Mouse (Mus musculus) left cerebral cortex, adult 11 months (tissue): Measurements from ENCODE around the gene Slc16a2.
"Not testable (repeated sequence)": the region's sequence is repeated elsewhere in the genome, so short reads cannot be mapped to it uniquely, and the experiment has no call there.

ENCODE experiments used
- DNase-seq: peaks from one replicate; pipeline ENCODE4 v3.0.0; 2022; ENCODE audit warnings: low spot score

Slc16a2 gene

DNA sequence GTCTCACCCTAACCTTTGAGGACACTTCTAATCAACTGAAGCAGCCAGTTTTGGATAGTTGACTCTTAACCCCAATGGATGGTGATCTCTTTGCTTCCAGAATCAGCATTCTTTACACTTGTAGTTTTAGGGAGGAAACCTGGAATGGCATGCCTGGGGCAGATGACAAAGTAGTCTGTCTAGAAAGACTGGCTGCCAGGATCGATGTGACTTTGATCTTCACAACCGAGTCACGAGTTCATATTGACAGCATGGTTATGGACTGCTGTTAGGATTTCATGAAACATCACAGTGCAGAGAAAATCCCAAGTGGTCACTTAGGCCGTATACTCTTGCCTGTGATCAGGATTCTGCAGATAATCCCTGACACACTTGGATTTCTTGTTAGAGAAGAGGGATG lies 88.7 kb downstream of the Slc16a2 start:
- no peak for DNase-seq

DNA sequence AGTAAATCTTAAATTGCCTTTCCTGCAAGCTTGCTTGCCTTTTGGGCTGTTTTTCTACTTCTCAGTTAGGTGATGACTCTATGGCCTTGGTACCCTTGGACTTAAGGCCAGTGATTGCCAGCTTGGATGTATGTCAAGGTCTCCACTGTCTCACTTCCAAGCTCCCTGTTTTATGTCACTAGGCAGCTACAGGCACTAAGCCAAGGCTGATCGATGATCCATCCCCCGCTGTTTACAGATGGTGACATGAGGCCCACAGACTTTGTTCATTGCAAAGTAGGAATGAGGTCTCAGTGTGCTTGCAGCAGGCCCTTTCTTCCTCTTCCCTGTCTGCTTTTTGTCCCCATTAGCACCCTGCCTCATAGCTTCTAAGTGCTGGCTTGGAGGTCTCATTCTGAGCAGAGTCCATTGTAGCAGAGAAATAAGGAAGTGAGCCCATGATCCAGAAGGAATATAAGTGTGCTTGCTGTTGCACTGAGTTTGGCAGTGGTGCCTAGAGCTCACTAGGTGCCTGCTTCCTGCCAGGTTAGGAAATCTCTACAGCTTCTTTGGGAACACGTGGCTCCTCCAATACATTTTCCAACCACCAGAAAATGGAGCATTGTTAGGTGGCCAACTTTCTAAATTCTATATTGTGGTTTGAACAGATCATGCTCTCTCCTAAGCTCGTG lies 89.6 kb downstream of the Slc16a2 start:
- DNase-seq = no peak

DNA sequence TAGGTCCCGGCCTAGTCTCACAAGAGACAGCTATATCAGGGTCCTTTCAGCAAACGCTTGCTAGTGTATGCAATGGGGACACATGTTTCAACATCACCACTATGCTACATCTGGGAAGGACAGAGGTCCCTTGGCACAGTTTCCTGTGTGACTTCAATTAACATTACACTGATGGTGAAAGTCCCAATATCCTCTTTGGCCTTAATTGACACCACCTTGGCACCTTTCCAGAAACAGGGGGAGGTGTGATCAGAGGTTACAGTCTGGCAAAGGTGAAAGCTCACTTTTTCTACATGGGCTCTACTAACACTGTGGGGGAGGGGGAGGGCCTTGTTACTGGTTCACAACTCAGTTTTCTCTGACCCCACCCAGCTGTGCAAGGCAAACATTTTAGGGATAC lies 99.3 kb downstream of the Slc16a2 start:
- no peak for DNase-seq

DNA sequence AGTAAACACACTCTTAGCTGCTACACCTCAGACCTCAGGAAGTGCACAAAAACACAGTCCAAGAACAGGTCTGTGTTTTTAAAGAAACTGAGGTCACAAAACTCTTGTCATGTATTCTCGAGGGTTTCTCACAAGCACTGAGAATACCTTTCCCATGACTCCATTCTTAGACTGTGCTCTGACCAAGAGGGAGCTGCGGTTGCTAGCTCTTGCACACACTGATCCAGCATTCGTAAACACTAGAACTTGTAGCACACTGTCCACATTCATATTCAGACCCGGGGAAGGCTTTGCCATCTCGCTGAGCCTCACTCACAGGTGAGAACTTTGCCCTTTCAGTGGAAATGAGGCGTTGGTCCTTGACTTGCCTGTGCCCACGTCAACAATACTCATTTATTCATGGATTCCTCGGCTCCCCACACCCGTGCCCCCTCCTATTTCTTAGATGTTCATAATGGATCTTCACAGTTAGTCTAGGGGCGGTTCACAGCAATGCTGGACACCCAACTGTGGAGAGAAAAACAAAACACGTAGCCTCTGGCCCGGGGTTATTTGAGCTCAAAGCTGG lies 102.1 kb downstream of the Slc16a2 start:
- DNase-seq = no peak

GRCm38 (mm10) chrX:103712922-103713321 lies 108.9 kb downstream of the Slc16a2 start:
- DNase-seq = no peak

- no peak for DNase-seq
These were observed 112.1 kb downstream of the Slc16a2 start for GRCm38 (mm10) chrX:103709671-103710070.

- DNase-seq = no peak
These were observed 113.2 kb downstream of the Slc16a2 start for GRCm38 (mm10) chrX:103708592-103708991.

GRCm38 (mm10) chrX:103704611-103705010 lies 117.2 kb downstream of the Slc16a2 start:
- no peak for DNase-seq

DNA sequence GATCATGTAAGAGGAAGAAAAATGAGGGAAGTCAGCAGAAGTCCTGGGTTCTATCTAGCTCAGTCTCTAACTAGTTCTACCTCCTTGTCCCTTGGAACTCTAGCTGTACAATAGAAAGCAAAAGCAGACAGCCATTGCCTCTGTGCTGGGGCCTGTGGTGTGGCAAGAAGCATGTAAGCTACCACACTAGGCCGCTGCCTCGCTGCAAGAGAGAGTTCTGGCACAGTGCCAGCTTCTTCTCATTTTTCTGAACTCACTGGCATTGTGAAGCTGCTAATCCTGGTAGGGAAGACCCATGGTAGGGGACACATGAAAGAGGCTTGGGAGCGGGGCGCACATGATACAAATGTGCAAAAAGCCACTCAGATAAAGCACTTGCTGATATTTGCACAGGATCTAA lies 117.8 kb downstream of the Slc16a2 start:
- DNase-seq = no peak

DNA sequence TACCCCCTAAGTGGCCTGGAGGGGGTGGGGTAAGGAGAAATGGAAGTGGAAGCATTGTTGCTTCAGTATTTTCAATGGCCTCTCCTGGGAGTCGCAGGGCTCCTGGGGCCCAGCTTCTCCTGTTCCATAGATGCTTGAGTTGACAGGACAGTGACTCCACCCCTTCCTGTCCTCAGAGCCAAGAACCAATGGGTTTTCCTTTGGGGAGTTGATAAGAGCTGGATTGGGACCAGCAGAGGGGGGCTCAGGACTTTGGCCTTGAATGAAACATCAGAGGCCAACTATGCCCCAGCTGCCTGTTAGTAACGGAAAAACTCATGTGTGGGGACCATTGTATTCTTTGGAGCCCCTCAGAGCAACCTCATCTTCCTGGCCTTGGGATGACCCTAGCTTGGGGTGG lies 124.0 kb downstream of the Slc16a2 start:
- DNase-seq = no peak

- peak; percentile 21 for DNase-seq
These were observed 125.7 kb downstream of the Slc16a2 start for GRCm38 (mm10) chrX:103696081-103696519.

- peak; percentile 37 for DNase-seq
These were observed 126.4 kb downstream of the Slc16a2 start for GRCm38 (mm10) chrX:103695165-103695996.

- DNase-seq = no peak
These were observed 127.0 kb downstream of the Slc16a2 start for GRCm38 (mm10) chrX:103694787-103695164.

DNA sequence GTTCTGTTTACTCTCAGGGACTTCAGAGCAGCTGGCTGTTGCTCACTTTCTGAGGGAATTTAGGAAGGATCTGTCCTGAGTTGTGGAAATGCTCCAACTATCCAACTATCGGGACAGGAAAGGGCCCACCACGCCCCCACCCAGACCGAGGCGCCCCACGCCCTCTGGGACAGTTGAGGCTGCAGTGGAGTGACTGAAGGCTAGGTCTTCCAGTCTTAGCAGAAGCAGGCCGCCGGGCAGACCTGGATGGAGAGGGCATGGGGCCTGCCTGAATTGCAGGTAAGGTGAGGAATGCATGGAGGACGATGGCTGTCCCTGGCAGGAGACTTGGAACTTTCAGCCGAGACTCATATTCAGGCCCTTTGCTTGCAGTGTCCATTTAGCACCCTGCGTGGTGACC lies 127.4 kb downstream of the Slc16a2 start:
- no peak for DNase-seq

DNA sequence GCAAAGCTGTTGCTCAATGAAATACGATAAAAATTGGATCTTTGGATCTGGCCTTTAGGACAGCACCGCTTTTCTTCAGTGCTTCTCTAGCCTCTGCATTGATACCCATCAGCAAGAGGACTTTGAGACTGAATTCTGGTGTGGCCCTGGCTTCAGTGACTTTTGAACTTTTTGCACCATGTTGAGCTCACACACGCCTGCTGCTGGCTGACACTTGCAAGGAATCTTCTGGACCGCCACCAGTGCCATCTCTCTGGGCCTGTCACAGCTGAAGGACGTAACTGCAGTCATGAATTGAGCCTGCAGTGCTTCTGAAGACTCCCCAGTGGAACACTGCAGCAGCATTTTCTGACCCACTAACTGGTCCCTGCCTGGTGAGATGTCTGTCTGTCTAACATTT lies 128.9 kb downstream of the Slc16a2 start:
- DNase-seq = no peak

GRCm38 (mm10) chrX:103688551-103688950 lies 133.2 kb downstream of the Slc16a2 start:
- DNase-seq = no peak

GRCm38 (mm10) chrX:103674674-103675073 lies 147.1 kb downstream of the Slc16a2 start:
- DNase-seq = no peak

DNA sequence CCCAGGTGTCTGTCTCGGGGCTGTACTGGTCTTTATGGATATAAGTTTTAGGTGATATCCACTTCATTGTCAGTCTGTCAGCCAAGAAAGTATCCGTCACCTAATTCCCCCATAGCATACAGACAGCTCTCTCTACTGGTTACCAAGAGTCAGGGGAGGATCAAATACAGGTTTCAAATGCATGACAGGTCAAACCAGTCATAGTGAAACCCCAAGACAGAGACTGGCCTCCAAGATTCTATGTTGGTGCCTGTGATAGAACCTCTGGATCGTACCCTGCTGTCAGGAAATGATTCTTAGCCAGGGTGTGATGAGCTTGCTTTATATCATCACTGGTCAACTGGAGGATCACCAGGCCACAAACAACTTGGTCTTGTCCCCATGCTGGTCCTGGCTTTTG lies 148.0 kb downstream of the Slc16a2 start:
- no peak for DNase-seq

GRCm38 (mm10) chrX:103670245-103670644 lies 151.5 kb downstream of the Slc16a2 start:
- no peak for DNase-seq

GRCm38 (mm10) chrX:103664445-103664844 lies 157.3 kb downstream of the Slc16a2 start:
- DNase-seq = not testable (repeated sequence)

- no peak for DNase-seq
These were observed 162.8 kb downstream of the Slc16a2 start for GRCm38 (mm10) chrX:103658985-103659384.

GRCm38 (mm10) chrX:103653021-103653420 lies 168.8 kb downstream of the Slc16a2 start:
- no peak for DNase-seq

- DNase-seq = no peak
These were observed 169.7 kb downstream of the Slc16a2 start for GRCm38 (mm10) chrX:103652048-103652447.
